Mouse (Mus musculus): ENCODE measurements around the gene Cyp4f40. TPM values are rescaled to one million over a fixed set of nuclear protein-coding genes. Genes with fewer than 3 reads are reported as not detected.
A peak's percentile ranks its signal among the peaks of the same experiment; 100 is the strongest.
"Not testable (repeated sequence)": the region's sequence is repeated elsewhere in the genome, so short reads cannot be mapped to it uniquely, and the experiment has no call there.

The Cyp4f40 gene
- polyA plus RNA-seq, 1 experiment from 2014 or later, result not detected

GRCm38 (mm10) chr17:32646631-32647030 lies 12.1 kb upstream of the Cyp4f40 start:
- H3K4me1 ChIP-seq (replicated peaks), result no peaks in the 10 kb centered on the region
- no peak overlapping the region for H3K9ac ChIP-seq
- no peaks in the 10 kb centered on the region for H3K36me3 ChIP-seq
- H3K9me3 ChIP-seq (replicated peaks), result no peaks in the 10 kb centered on the region
- no peak overlapping the region for H3K4me2 ChIP-seq
- H3K27me3 ChIP-seq, result no peaks in the 10 kb centered on the region
- H3K27ac ChIP-seq, result no peak overlapping the region
- no peak for ATAC-seq (replicated peaks; ENCODE audit: insufficient number of reproducible peaks, insufficient read depth, low FRiP score, low read depth)
- H3K4me3 ChIP-seq, result no peak overlapping the region
- WGBS, result 80% methylated on average over 4 of the region's 4 CpGs

GRCm38 (mm10) chr17:32653860-32654259 lies 4.8 kb upstream of the Cyp4f40 start:
- Histone ChIP-seq H3K4me2 (no peak overlapping the region), H3K4me3 (no peak overlapping the region), H3K4me1 (replicated peaks) (peaks cover 3% of the 10 kb centered on the region), H3K27ac (no peak overlapping the region), H3K9me3 (replicated peaks) (0 out of 2 replicates have a peak, but pooled peaks cover 2% of the 10 kb centered on the region), H3K9ac (no peak overlapping the region), H3K27me3 (no peaks in the 10 kb centered on the region), H3K36me3 (no peaks in the 10 kb centered on the region)
- ATAC-seq (replicated peaks; ENCODE audit: insufficient number of reproducible peaks, insufficient read depth, low FRiP score, low read depth), result no peak
- 86% methylated on average over 4 of the region's 4 CpGs for WGBS

- H3K9ac ChIP-seq, result no peak overlapping the region
- H3K27ac ChIP-seq, result no peak overlapping the region
- H3K36me3 ChIP-seq, result no peaks in the 10 kb centered on the region
- no peak overlapping the region for H3K4me3 ChIP-seq
- WGBS, result 61% methylated on average over 3 of the region's 3 CpGs
- 0 out of 2 replicates have a peak, but pooled peaks cover under 1% of the 10 kb centered on the region for H3K9me3 ChIP-seq (replicated peaks)
- H3K4me1 ChIP-seq (replicated peaks), result peaks cover 5% of the 10 kb centered on the region
- ATAC-seq (replicated peaks; ENCODE audit: insufficient number of reproducible peaks, insufficient read depth, low FRiP score, low read depth), result no peak
- no peaks in the 10 kb centered on the region for H3K27me3 ChIP-seq
- no peak overlapping the region for H3K4me2 ChIP-seq
Observed at GRCm38 (mm10) chr17:32657041-32657440, 1.7 kb upstream of the Cyp4f40 start.

GRCm38 (mm10) chr17:32658246-32658645 lies 454 bp upstream of the Cyp4f40 start:
- no peaks in the 10 kb centered on the region for H3K9me3 ChIP-seq (replicated peaks)
- H3K27me3 ChIP-seq, result no peaks in the 10 kb centered on the region
- no peak for ATAC-seq (replicated peaks; ENCODE audit: insufficient number of reproducible peaks, insufficient read depth, low FRiP score, low read depth)
- H3K4me2 ChIP-seq, result no peak overlapping the region
- peaks cover 5% of the 10 kb centered on the region for H3K4me1 ChIP-seq (replicated peaks)
- H3K4me3 ChIP-seq, result no peak overlapping the region
- 73% methylated on average over 1 of the region's 1 CpGs for WGBS
- H3K27ac ChIP-seq, result no peak overlapping the region
- H3K36me3 ChIP-seq, result no peaks in the 10 kb centered on the region
- H3K9ac ChIP-seq, result no peak overlapping the region

- H3K27ac ChIP-seq, result no peak overlapping the region
- 58% methylated on average over 7 of the region's 7 CpGs for WGBS
- no peak overlapping the region for H3K4me3 ChIP-seq
- H3K9me3 ChIP-seq (replicated peaks), result no peaks in the 10 kb centered on the region
- no peaks in the 10 kb centered on the region for H3K4me1 ChIP-seq (replicated peaks)
- H3K27me3 ChIP-seq, result no peaks in the 10 kb centered on the region
- ATAC-seq (replicated peaks; ENCODE audit: insufficient number of reproducible peaks, insufficient read depth, low FRiP score, low read depth), result no peak
- no peak overlapping the region for H3K4me2 ChIP-seq
- H3K36me3 ChIP-seq, result no peaks in the 10 kb centered on the region
- H3K9ac ChIP-seq, result no peak overlapping the region
Observed at GRCm38 (mm10) chr17:32673976-32674375, 15.3 kb downstream of the Cyp4f40 start.

GRCm38 (mm10) chr17:32676040-32676635 lies 17.4 kb downstream of the Cyp4f40 start:
- Histone ChIP-seq H3K9ac (no peak overlapping the region), H3K4me1 (replicated peaks) (no peaks in the 10 kb centered on the region), H3K27ac (no peak overlapping the region), H3K27me3 (no peaks in the 10 kb centered on the region), H3K4me2 (peak overlapping the region; percentile 36; the same call in 1 of the 2 replicates), H3K9me3 (replicated peaks) (no peaks in the 10 kb centered on the region), H3K36me3 (no peaks in the 10 kb centered on the region), H3K4me3 (no peak overlapping the region)
- 41% methylated on average over 21 of the region's 21 CpGs for WGBS
- no peak for ATAC-seq (replicated peaks; ENCODE audit: insufficient number of reproducible peaks, insufficient read depth, low FRiP score, low read depth)

- WGBS, result 27% methylated on average over 2 of the region's 2 CpGs
- Histone ChIP-seq H3K27ac (no peak overlapping the region), H3K36me3 (no peaks in the 10 kb centered on the region), H3K9ac (no peak overlapping the region), H3K4me2 (no peak overlapping the region), H3K4me1 (replicated peaks) (no peaks in the 10 kb centered on the region), H3K4me3 (no peak overlapping the region), H3K9me3 (replicated peaks) (no peaks in the 10 kb centered on the region), H3K27me3 (no peaks in the 10 kb centered on the region)
- ATAC-seq (replicated peaks; ENCODE audit: insufficient number of reproducible peaks, insufficient read depth, low FRiP score, low read depth), result no peak
Observed at GRCm38 (mm10) chr17:32680404-32680803, 21.7 kb downstream of the Cyp4f40 start.

GRCm38 (mm10) chr17:32685048-32685750 lies 26.5 kb downstream of the Cyp4f40 start, which contains the start of gene Cyp4f15:
Cyp4f15 (plus strand) TSS chr17:32685627.
- Histone ChIP-seq H3K9ac (no peak within 1 kb of the TSS), H3K4me1 (replicated peaks) (no peaks in the 10 kb centered on the region), H3K27me3 (no peaks in the 10 kb centered on the region), H3K4me3 (no peak within 1 kb of the TSS), H3K36me3 (no peaks in the 10 kb centered on the region), H3K27ac (no peak within 1 kb of the TSS), H3K9me3 (replicated peaks) (no peaks in the 10 kb centered on the region), H3K4me2 (no peak within 1 kb of the TSS)
- no peak for ATAC-seq (replicated peaks; ENCODE audit: insufficient number of reproducible peaks, insufficient read depth, low FRiP score, low read depth)
- WGBS, result 23% methylated on average over 7 of the region's 7 CpGs

GRCm38 (mm10) chr17:32686722-32687121 lies 28.0 kb downstream of the Cyp4f40 start:
- Histone ChIP-seq H3K36me3 (no peaks in the 10 kb centered on the region), H3K27me3 (no peaks in the 10 kb centered on the region), H3K27ac (no peak overlapping the region), H3K4me1 (replicated peaks) (no peaks in the 10 kb centered on the region), H3K9ac (no peak overlapping the region), H3K9me3 (replicated peaks) (no peaks in the 10 kb centered on the region), H3K4me3 (no peak overlapping the region), H3K4me2 (no peak overlapping the region)
- ATAC-seq (replicated peaks; ENCODE audit: insufficient number of reproducible peaks, insufficient read depth, low FRiP score, low read depth), result no peak
- 79% methylated on average over 5 of the region's 5 CpGs for WGBS

GRCm38 (mm10) chr17:32690959-32691358 lies 32.3 kb downstream of the Cyp4f40 start:
- no peak overlapping the region for H3K27ac ChIP-seq
- H3K36me3 ChIP-seq, result no peaks in the 10 kb centered on the region
- WGBS, result 73% methylated on average over 1 of the region's 1 CpGs
- H3K4me1 ChIP-seq (replicated peaks), result no peaks in the 10 kb centered on the region
- no peak overlapping the region for H3K4me2 ChIP-seq
- no peak overlapping the region for H3K9ac ChIP-seq
- H3K4me3 ChIP-seq, result no peak overlapping the region
- no peaks in the 10 kb centered on the region for H3K9me3 ChIP-seq (replicated peaks)
- ATAC-seq (replicated peaks; ENCODE audit: insufficient number of reproducible peaks, insufficient read depth, low FRiP score, low read depth), result no peak
- H3K27me3 ChIP-seq, result no peaks in the 10 kb centered on the region

- H3K27ac ChIP-seq, result no peak overlapping the region
- peak overlapping the region; percentile 29; the same call in 1 of the 2 replicates for H3K4me2 ChIP-seq
- no peak overlapping the region for H3K9ac ChIP-seq
- H3K4me1 ChIP-seq (replicated peaks), result no peaks in the 10 kb centered on the region
- no peaks in the 10 kb centered on the region for H3K36me3 ChIP-seq
- H3K27me3 ChIP-seq, result no peaks in the 10 kb centered on the region
- 44% methylated on average over 22 of the region's 22 CpGs for WGBS
- no peak for ATAC-seq (replicated peaks; ENCODE audit: insufficient number of reproducible peaks, insufficient read depth, low FRiP score, low read depth)
- H3K9me3 ChIP-seq (replicated peaks), result 0 out of 2 replicates have a peak, but pooled peaks cover 5% of the 10 kb centered on the region
- no peak overlapping the region for H3K4me3 ChIP-seq
Observed at GRCm38 (mm10) chr17:32702826-32703225, 44.1 kb downstream of the Cyp4f40 start.

GRCm38 (mm10) chr17:32710541-32710940 lies 51.8 kb downstream of the Cyp4f40 start:
- not testable (repeated sequence) for H3K36me3 ChIP-seq; H3K27me3 ChIP-seq; H3K4me2 ChIP-seq; H3K27ac ChIP-seq; H3K9me3 ChIP-seq (replicated peaks); H3K9ac ChIP-seq; ATAC-seq (replicated peaks; ENCODE audit: insufficient number of reproducible peaks, insufficient read depth, low FRiP score, low read depth); H3K4me3 ChIP-seq; H3K4me1 ChIP-seq (replicated peaks)
